Mouse (Mus musculus): ENCODE results near the gene Olfr980. TPM values are rescaled to one million over a fixed set of nuclear protein-coding genes. Genes with fewer than 3 reads are reported as not detected.

Gene Olfr980
- not detected for total RNA-seq (2023)

DNA sequence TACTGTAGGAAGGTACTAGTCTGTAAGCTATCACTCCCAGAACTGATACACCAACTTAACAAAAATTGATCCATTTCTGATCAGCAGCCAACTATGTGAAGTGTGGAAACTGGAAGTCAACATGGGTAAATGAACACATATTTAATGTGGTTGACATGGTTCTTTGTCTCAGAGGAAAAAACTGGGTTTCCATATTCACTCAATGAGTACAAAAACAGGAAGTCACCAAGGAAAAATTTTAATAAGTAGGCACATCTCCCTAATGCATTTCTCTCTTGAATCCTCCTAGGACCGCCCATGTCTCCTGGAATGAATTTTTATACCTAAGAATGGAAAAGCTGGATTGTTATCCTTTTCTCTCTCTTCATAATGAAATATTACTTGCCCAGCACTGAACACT lies at the start of gene Olfr980:
Gene Olfr980 (minus strand): TSS at position 101 of the 400 bp plus-strand sequence.

DNA sequence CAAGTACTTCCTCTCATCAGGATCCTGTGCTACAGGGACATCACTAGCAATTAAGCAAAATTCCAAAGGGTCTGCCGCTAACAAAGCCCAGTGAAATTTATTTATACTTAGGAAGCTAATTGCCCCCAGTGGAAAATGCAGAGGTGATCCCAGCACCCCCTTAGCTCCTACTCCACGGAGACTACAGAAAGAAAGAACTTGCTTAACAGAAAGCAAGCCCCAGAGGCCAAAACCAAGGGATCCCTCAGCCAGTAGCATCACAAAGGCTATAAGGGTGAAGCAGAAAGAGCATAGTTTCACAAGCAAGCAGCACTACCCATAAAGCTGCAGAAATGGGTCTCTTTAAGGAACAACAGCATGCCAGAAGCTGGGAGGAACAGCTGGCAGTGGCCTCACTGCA lies 11.8 kb upstream of the Olfr980 start, which contains the start of gene Olfr981:
Gene Olfr981 (plus strand): TSS at position 301 of the 400 bp plus-strand sequence.

DNA sequence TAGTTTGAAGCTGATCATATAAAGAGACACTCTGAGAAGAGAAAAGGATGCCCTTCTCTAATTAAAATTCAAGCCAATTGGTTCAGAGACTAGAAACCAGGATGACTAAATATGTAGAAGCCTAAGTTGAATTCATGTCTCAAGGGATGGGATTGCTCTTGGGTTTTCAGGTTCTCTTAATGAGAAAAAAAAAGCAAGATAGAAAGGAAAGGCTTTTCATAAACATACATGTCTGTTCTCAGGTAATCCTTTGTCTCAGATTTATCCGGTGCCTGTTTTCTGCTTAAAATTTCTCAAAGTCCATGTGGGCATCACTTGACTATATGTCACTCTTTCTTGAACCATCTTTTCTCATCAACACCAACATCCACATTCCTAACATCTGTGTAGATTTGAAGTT lies 6.0 kb downstream of the Olfr980 start, which contains the start of gene Olfr979:
Gene Olfr979 (minus strand): TSS at position 101 of the 400 bp plus-strand sequence.

DNA sequence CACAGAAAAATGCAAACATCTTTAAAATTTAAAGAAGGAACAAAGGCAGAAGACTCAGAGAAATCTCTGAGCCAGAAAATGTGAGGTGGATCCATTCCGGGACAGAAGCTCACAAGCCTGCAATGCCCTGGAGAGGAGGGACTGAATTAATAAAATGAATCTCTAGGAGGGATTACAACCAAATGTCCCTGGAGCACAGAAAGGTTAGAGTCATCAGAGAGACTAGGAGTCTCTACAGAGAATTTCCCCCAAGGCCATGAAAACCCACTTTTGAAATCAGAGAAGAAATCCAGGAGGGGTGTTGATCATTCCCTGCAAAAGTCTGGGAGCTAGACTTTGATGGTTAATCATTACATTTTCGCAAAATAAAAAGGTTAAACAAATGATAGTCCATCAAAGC lies 17.6 kb downstream of the Olfr980 start, which contains the start of gene Olfr978:
Gene Olfr978 (plus strand): TSS at position 301 of the 400 bp plus-strand sequence.

DNA sequence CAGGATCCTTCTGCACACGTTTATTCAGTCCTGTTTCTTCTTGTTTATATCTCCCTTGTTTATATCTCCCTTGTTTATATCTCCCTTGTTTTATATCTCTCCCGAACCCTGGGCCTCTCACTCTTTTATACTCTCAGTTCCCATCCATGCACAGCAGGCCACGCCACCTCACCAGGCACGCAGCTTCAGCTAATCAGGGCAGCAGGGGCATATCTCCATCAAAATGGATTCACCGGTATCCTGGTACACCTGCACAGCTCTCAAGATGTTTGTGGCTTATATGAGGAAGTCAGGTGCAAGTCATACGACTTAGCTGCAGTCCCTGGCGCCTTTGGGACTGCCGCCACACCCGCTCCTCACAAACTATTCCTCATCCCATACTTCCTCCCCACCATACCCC lies 48.3 kb downstream of the Olfr980 start, which contains the start of gene Olfr976:
Gene Olfr976 (minus strand): TSS at position 101 of the 400 bp plus-strand sequence.

Other genes with a start within 250 kb of the Olfr980 start
- gene Olfr968, start 226.3 kb downstream of the Olfr980 start, total RNA-seq (2023): not detected
- not detected for gene Olfr969, start 218.6 kb downstream of the Olfr980 start, total RNA-seq (2023)
- gene Olfr970, start 200.7 kb downstream of the Olfr980 start, total RNA-seq (2023): not detected
- not detected for gene Olfr971, start 172.7 kb downstream of the Olfr980 start, total RNA-seq (2023)
- gene Olfr972, start 143.2 kb downstream of the Olfr980 start, total RNA-seq (2023): not detected
- not detected for gene Olfr229, start 102.2 kb downstream of the Olfr980 start, total RNA-seq (2023)
- not detected for gene Olfr974, start 72.1 kb downstream of the Olfr980 start, total RNA-seq (2023)
- gene Olfr975, start 57.5 kb downstream of the Olfr980 start, total RNA-seq (2023): not detected
- gene Olfr976, start 48.4 kb downstream of the Olfr980 start, total RNA-seq (2023): not detected
- gene Olfr978, start 17.5 kb downstream of the Olfr980 start, total RNA-seq (2023): not detected
- not detected for gene Olfr979, start 6.1 kb downstream of the Olfr980 start, total RNA-seq (2023)
- not detected for gene Olfr981, start 11.9 kb upstream of the Olfr980 start, total RNA-seq (2023)
- not detected for gene Olfr982, start 64.2 kb upstream of the Olfr980 start, total RNA-seq (2023)
- not detected for gene Olfr983, start 84.0 kb upstream of the Olfr980 start, total RNA-seq (2023)
- gene Olfr984, start 104.6 kb upstream of the Olfr980 start, total RNA-seq (2023): under 1 TPM in 1 of 2 experiments, not detected in 1; 0.13 TPM
- not detected for gene Olfr985, start 120.6 kb upstream of the Olfr980 start, total RNA-seq (2023)
- gene Tmem225, start 138.5 kb upstream of the Olfr980 start, total RNA-seq (2023): not detected
- gene Olfr986, start 171.3 kb upstream of the Olfr980 start, total RNA-seq (2023): not detected
- gene Zfp202, start 182.7 kb upstream of the Olfr980 start, total RNA-seq (2023): under 1 TPM; 0.68 to 0.71 TPM

All from neutrophil, adult 83 days (primary cell).